Mouse (Mus musculus) cerebellum, adult 8-10 months (tissue): ENCODE results near the gene Fbxw14.
"Not testable (repeated sequence)": the region's sequence is repeated elsewhere in the genome, so short reads cannot be mapped to it uniquely, and the experiment has no call there.

Source experiments
- DNase-seq: peaks from one replicate; pipeline ENCODE4 v3.0.0; 2022

Fbxw14 gene

GRCm38 (mm10) chr9:109287576-109287975 lies at the start of gene Fbxw14:
Gene Fbxw14 (minus strand): TSS chr9:109287676.
- DNase-seq, result not testable (repeated sequence)

DNA sequence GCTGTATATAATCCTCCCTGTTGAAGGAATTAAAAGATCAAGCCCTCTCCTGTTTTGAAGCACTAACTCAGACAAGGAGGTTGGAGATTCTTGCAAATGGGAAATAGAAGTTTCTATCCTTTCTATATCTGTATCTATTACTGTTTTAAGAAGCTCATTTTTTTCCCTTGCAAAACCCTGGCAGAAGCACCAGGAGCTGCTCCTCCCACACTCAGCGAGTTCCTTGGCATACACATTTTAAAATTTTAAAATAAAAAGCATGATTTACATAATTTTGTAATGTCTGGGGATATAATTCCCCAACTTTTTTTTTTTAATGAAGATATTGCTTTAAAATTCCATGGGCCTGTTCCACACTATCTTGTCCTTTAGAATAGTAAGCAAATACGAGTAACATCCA lies 24.4 kb downstream of the Fbxw14 start:
- no peak for DNase-seq

DNA sequence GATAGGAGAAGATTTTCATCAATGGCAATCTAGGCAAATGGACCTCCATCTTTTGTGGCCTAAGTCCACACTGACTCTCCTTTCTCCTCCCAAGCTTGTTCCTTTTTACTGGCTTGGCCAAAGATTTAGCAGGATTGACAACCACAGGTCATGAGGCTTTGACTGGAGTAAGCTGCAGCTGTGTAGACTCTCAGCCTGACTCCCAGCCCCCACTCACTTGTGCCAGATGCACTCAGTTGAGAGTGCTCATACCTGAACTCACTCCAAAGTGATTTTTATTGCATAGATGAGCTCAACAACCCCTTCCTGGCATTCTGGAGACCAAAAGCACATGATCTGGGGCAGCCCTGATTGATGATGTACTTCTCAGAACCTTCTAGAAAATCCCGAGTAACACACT lies 52.8 kb downstream of the Fbxw14 start, which contains the start of gene Fbxw20:
Fbxw20 (minus strand) TSS at position 101 of the 400 bp plus-strand sequence.
- no peak for DNase-seq
